Mouse (Mus musculus) hindbrain, postnatal 0 days (tissue): ENCODE measurements around the gene Cyp4f14. TPM values are rescaled to one million over a fixed set of nuclear protein-coding genes. Genes with fewer than 3 reads are reported as not detected.
A peak's percentile ranks its signal among the peaks of the same experiment; 100 is the strongest.

ENCODE experiments used
- ATAC-seq: fragments of 200-750 bp; cut with Nextera tagmentation; 2 replicates; pipeline ENCODE4 v1.8.0; 2017; ENCODE audit warnings: mild to moderate bottlenecking, moderate TSS enrichment, moderate library complexity
- DNase-seq: peaks from one replicate; pipeline ENCODE4 v3.0.0-alpha.2; 2015; ENCODE audit warnings: low spot score
- H3K27ac ChIP-seq: fragments of 300-500 bp; sonication (generic); 2 replicates; pipeline ENCODE4 v1.5.1; 2014; ENCODE audit warnings: mild to moderate bottlenecking
- H3K27me3 ChIP-seq: fragments of 300-500 bp; sonication (generic); 2 replicates; pipeline ENCODE4 v1.6.1; 2014; ENCODE audit warnings: low read length, mixed read lengths; ENCODE audit not compliant: insufficient read depth
- H3K36me3 ChIP-seq: fragments of 300-500 bp; sonication (generic); 2 replicates; pipeline ENCODE4 v1.6.1; 2014; ENCODE audit warnings: low read length, mixed read lengths; ENCODE audit not compliant: insufficient read depth
- H3K4me1 ChIP-seq: fragments of 300-500 bp; sonication (generic); 2 replicates; pipeline ENCODE4 v1.6.1; 2014; ENCODE audit warnings: antibody characterized with exemption, low read length, mixed read lengths; ENCODE audit not compliant: insufficient read depth
- H3K4me2 ChIP-seq: fragments of 300-500 bp; sonication (generic); 2 replicates; pipeline ENCODE4 v1.6.1; 2014; ENCODE audit warnings: low read depth, mild to moderate bottlenecking, low read length, moderate library complexity, mixed read lengths
- H3K4me3 ChIP-seq: fragments of 300-500 bp; sonication (generic); 2 replicates; pipeline ENCODE4 v1.5.1; 2014; ENCODE audit warnings: low read length
- H3K9ac ChIP-seq: fragments of 300-500 bp; sonication (generic); replicated peaks from 2 replicates; pipeline ENCODE4 v1.6.1; 2014; ENCODE audit warnings: mild to moderate bottlenecking, low read length, moderate library complexity, mixed read lengths
- H3K9me3 ChIP-seq: fragments of 300-500 bp; sonication (generic); 2 replicates; pipeline ENCODE4 v1.6.1; 2016; ENCODE audit warnings: low read length, mixed read lengths
- CTCF ChIP-seq: IDR thresholded peaks from 2 replicates; pipeline ENCODE4 v1.5.1; 2016; ENCODE audit warnings: antibody characterized with exemption, control low read depth, low read depth
- WGBS: fragments of 180-500 bp; shearing (Covaris S2); extraction: QIAGEN DNeasy Blood & Tissue Kit; methylation state at CpG from one replicate; pipeline ENCODE4 v1.1.7; 2014; 5-methylcytosine and 5-hydroxymethylcytosine counted together
- polyA plus RNA-seq: library from polyadenylated mRNA; unstranded; fragments of >200 nt; fragmentation: Nextera tagmentation; extraction: Ambion mirVana; gene quantifications from 2 replicates; pipeline ENCODE4 v1.2.1, GENCODE M21; 2015
- total RNA-seq: library from RNA; depleted of rRNA; stranded (reverse); fragments of >200 nt; gene quantifications from 2 replicates; pipeline ENCODE4 v1.2.3, GENCODE M21; 2014

Gene Cyp4f14
- total and polyA plus RNA-seq, 2 experiments from 2014 or later: 0.64 to 0.78 TPM

DNA sequence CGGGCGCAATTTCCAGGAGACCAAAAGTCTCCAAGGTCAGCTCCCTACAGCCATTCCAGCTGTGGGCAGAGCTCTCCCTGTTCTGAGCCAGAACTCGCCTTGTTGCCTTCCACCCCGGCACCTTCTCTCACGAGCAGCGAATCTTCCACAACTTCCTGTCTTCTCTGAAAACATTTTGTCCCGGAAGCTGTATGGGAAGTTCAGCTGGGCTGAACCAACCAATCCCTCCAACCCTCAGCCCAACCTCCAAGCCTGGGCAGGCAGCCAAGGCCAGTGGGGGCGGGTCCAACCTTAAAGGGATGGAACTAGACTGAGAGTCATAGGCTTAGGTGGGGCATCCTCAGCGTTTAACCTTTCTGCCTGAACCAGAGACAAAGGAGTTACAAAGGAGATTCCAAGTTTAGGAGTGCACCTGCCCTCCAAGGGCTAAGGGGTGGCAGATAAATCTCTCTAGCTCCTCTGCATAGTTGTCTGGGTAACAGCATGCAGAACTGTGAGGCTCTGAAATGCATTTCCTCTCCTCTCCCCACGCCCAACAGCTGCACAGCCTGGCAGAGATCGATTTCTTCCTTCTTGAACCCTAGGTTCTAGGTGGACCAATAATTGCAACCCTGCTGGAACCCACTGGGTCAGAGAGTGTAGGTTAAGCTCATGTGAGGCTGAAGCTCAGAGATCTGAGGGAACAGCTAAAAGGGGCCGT, 30.2 kb upstream of the Cyp4f14 start, which contains the start of gene Cyp4f13:
Gene Cyp4f13 (minus strand): TSS at position 188 of the 700 bp plus-strand sequence.
- WGBS: 30% methylated on average over 12 of the region's 12 CpGs
- H3K27ac ChIP-seq: peak within 1 kb of the TSS; percentile 77
- peak; percentile 98 for ATAC-seq

DNA sequence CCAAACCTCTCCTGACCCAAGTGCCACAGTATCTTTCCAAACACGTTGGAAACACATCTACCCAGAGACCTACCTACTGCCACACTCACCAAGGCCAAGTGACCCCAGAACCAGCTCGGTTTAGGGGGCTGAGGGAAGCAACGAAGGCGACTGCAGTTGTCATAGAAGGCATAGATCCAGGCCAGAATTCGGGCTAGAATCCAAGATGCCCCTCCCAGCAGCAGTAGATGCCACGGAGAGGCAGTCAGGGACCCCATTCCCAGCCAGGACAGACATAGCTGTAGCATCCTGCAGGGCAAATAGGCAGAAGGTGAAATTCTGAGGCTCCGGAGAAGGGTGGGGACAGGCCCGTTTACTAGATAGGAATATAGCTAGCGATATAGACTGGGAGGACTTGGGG, 29.6 kb upstream of the Cyp4f14 start:
- Histone ChIP-seq H3K4me3 (peak overlapping the region; percentile 51), H3K27me3 (no peaks in the 10 kb centered on the region), H3K4me2 (peak overlapping the region; percentile 90), H3K4me1 (no peaks in the 10 kb centered on the region), H3K9ac (peak overlapping the region; percentile 66), H3K9me3 (no peaks in the 10 kb centered on the region), H3K36me3 (no peaks in the 10 kb centered on the region), H3K27ac (peak overlapping the region; percentile 77)
- no peak for TF ChIP-seq CTCF
- peak; percentile 11; the same call in 1 of the 2 replicates for ATAC-seq
- 63% methylated on average over 9 of the region's 9 CpGs for WGBS
- DNase-seq: no peak

More for the DNA sequence above, 30.2 kb upstream of the Cyp4f14 start, which contains the start of gene Cyp4f13:
- Histone ChIP-seq H3K9me3 (no peaks in the 10 kb centered on the region), H3K4me2 (peak within 1 kb of the TSS; percentile 90), H3K4me1 (no peaks in the 10 kb centered on the region), H3K36me3 (no peaks in the 10 kb centered on the region), H3K4me3 (peak within 1 kb of the TSS; percentile 51), H3K9ac (peak within 1 kb of the TSS; percentile 66), H3K27me3 (no peaks in the 10 kb centered on the region)
- no peak for TF ChIP-seq CTCF
- DNase-seq: peak; percentile 93

DNA sequence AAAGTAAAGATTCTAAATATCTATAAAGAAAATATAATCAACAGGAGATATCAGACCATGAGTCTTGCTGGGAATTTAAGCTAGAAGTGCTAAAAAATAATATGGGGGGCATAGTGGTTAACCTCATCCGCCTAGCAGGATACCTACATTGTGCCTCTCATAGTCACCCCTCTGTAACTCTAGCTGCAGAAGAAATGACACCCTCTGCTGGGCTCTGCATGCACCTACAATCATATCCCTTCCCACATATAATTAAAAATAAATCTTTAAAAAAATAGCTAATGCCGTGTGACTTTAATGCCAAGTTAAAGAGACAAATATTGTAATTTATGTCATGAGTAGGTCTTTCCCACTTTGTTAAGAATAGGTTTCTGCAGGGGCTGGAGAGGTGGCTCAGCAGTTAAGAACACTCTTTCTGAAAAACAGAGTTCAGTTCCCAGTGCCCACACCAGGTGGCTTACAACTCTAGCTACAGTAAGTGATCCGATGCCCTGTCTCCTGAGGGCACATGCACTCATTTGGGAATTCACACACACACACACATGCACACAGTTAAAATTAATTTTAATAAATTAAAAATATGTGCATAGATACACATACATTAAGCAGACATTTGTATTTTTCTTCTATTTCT, 27.4 kb upstream of the Cyp4f14 start:
- Histone ChIP-seq H3K4me1 (no peaks in the 10 kb centered on the region), H3K36me3 (no peaks in the 10 kb centered on the region), H3K9ac (no peak overlapping the region), H3K9me3 (no peaks in the 10 kb centered on the region), H3K27ac (no peak overlapping the region), H3K4me2 (no peak overlapping the region), H3K4me3 (no peak overlapping the region), H3K27me3 (no peaks in the 10 kb centered on the region)
- ATAC-seq: no peak
- no peak for DNase-seq
- peak; percentile 18; the same call in 1 of the 2 replicates for TF ChIP-seq CTCF
- 66% methylated on average over 3 of the region's 3 CpGs for WGBS

DNA sequence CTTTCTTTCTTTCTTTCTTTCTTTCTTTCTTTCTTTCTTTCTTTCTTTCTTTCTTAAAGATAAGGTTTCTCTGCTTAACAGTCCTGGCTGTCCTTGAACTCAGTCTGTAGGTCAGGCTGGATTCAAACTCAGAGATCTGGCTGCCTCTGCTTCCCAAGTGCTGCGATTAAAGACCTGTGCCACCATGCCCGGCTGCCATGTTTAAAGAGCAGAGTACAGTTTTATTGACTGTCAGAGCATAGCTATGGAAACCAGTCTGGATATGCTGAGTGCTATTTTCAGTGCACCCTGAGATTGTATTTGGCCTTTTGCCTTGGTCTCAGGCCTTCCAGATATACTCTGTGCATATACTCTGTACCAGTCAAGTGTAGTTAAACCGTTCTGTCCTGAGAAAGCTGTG, 26.5 kb upstream of the Cyp4f14 start:
- H3K4me2 ChIP-seq: no peak overlapping the region
- no peak overlapping the region for H3K27ac ChIP-seq
- H3K9me3 ChIP-seq: no peaks in the 10 kb centered on the region
- no peaks in the 10 kb centered on the region for H3K27me3 ChIP-seq
- H3K9ac ChIP-seq: no peak overlapping the region
- TF ChIP-seq CTCF: no peak
- no peak for ATAC-seq
- H3K36me3 ChIP-seq: no peaks in the 10 kb centered on the region
- no peak overlapping the region for H3K4me3 ChIP-seq
- WGBS: 91% methylated on average over 3 of the region's 3 CpGs
- DNase-seq: no peak
- no peaks in the 10 kb centered on the region for H3K4me1 ChIP-seq

DNA sequence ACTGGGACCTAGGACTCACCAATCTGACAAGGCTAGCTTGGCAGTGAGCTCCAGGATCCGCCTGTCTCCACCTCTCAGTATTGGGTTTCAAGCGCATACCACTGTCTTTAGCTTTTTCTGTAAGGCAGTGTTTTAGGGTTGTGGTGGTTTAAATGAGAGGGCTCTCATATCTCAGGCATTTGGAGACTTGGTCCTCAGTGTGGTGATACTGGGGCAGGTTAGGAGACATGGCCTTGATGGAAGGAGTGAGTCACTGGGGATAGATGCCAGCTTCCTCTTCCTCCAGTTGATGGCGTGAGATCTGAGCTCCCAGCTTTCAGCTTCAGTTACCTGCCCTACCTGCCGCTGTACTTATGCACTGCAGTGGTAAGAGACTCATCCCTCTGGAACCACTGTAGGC, 22.7 kb upstream of the Cyp4f14 start:
- Histone ChIP-seq H3K9ac (no peak overlapping the region), H3K36me3 (no peaks in the 10 kb centered on the region), H3K27me3 (no peaks in the 10 kb centered on the region), H3K4me1 (no peaks in the 10 kb centered on the region), H3K27ac (no peak overlapping the region), H3K4me3 (no peak overlapping the region), H3K9me3 (no peaks in the 10 kb centered on the region), H3K4me2 (no peak overlapping the region)
- DNase-seq: no peak
- ATAC-seq: no peak
- WGBS: 87% methylated on average over 4 of the region's 4 CpGs
- TF ChIP-seq CTCF: no peak

DNA sequence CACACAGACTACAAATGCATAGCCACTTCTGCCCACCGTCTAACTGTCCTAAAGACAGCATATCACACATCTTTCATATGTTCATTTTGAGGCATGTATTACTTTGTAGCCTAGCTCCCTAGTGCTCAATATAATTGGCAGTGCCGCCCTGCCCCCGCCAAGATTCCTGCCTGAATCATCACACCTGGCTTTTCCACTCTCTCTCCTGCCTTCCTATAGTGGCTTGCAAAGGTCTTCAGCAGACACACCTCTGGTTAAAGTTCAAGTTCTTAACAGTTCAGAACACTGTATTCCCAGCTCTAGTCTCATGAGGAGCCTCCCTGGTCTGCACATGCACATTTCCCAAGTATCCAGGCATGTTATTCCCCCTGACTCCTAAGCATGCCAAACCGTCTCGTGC, 10.7 kb upstream of the Cyp4f14 start:
- no peaks in the 10 kb centered on the region for H3K36me3 ChIP-seq
- no peaks in the 10 kb centered on the region for H3K27me3 ChIP-seq
- ATAC-seq: no peak
- no peaks in the 10 kb centered on the region for H3K4me1 ChIP-seq
- H3K4me3 ChIP-seq: no peak overlapping the region
- TF ChIP-seq CTCF: no peak
- no peak overlapping the region for H3K4me2 ChIP-seq
- no peak overlapping the region for H3K27ac ChIP-seq
- no peak for DNase-seq
- no peaks in the 10 kb centered on the region for H3K9me3 ChIP-seq
- WGBS: 83% methylated on average over 5 of the region's 5 CpGs
- no peak overlapping the region for H3K9ac ChIP-seq
